Mouse (Mus musculus) adrenal gland, postnatal 10 days (tissue): ENCODE measurements around the gene Ptpre. TPM values are rescaled to one million over a fixed set of nuclear protein-coding genes. Genes with fewer than 3 reads are reported as not detected.

Experiments used
- DNase-seq: peaks from one replicate; pipeline ENCODE4 v3.0.0; 2021; ENCODE audit warnings: mixed read lengths
- microRNA-seq: library from miRNA; unstranded; fragments of <30 nt; microRNA quantifications from one replicate; pipeline ENCODE4 v1.2.0, GENCODE M21; 2021
- total RNA-seq, 2 experiments: library from RNA; stranded (reverse); gene quantifications; 2 replicates each; pipeline ENCODE4 v1.2.3; 2021

Ptpre gene
- total RNA-seq, 2 experiments from 2014 or later, result 4.1 to 8.0 TPM

DNA sequence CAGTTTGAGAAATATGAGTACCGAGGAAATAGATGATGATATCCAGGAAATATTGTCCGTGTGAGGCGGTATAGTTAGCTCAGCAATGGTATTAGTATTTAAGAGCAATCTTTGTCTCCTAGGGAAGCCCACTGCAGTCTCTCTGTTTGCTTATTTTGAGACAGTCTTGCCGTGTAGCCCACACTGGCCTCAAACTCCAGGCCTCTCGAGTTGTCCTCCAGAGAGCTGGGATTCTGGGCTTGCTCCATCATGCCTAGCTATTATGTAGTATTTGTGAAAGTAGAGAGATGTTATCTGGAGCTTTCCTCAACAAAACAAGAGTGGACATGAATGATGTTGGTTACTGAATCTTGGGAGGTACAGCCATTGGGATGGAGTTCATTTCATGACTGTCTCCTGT lies 197.1 kb downstream of the Ptpre start:
- DNase-seq, result no peak

DNA sequence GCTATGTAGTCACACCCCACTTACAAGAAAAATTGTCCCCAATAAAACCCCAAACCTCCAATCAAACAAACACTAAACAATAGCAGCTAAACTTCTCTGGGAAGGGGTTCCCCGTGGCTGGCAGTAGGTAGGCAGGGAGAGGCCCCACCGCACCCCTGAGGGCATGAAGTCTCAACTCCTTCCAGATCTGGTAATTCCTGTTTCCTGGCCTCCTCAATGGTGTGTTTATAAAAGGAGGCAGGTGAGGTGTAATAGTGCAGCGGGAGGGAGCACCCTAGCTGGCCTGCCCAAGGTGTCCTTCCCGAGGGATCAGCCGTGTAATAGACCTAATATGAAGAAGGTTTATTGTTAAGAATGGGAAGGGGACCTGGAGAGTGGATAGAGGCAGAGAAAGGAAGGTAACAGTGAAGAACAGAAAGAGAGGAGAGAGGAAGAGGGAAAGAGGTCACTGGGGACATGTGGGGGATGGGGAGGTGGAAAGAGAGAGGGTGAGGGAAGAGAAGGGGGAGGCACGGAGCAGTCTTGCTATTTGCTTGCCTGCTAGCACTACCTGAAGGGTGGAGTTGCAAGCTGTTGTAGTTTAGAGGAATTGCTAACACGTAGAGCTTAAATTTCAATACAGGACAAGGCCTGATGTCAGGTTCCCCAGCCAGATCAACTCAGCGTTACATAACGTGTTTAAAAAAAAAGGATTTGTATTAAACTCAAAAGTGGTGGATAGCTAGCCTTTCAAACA lies 197.8 kb downstream of the Ptpre start:
- DNase-seq, result no peak

Small RNAs within 50 kb of the gene (microRNA-seq; reads per million reads assigned to microRNA genes)
- not detected for gene Mir1962

Other genes with a start within 250 kb of the Ptpre start
- gene Foxi2, start 127.2 kb upstream of the Ptpre start, total RNA-seq, result not detected
- not detected for gene Clrn3, start 8.8 kb upstream of the Ptpre start, total RNA-seq
- 10 to 100 TPM; 35.2 to 52.2 TPM for gene Mki67, start 178.9 kb downstream of the Ptpre start, total RNA-seq